Mouse (Mus musculus) cerebellum, adult 11-12 months (tissue): ENCODE measurements around the gene Akr1c14.
"Not testable (repeated sequence)": the region's sequence is repeated elsewhere in the genome, so short reads cannot be mapped to it uniquely, and the experiment has no call there.

Source experiments
- DNase-seq: peaks from one replicate; pipeline ENCODE4 v3.0.0; 2022

Akr1c14 gene

GRCm38 (mm10) chr13:4124471-4124870 is 75.7 kb downstream of the Akr1c14 start:
- not testable (repeated sequence) for DNase-seq

GRCm38 (mm10) chr13:4125846-4126245 is 77.0 kb downstream of the Akr1c14 start:
- DNase-seq, result not testable (repeated sequence)

- no peak for DNase-seq
Observed at GRCm38 (mm10) chr13:4129100-4129499, 80.3 kb downstream of the Akr1c14 start.

- DNase-seq, result no peak
Observed at GRCm38 (mm10) chr13:4131317-4131716, 82.5 kb downstream of the Akr1c14 start.

GRCm38 (mm10) chr13:4131721-4132120 is 82.9 kb downstream of the Akr1c14 start:
- no peak for DNase-seq

- no peak for DNase-seq
Observed at GRCm38 (mm10) chr13:4133070-4133469, 84.3 kb downstream of the Akr1c14 start.
